Mouse (Mus musculus): ENCODE measurements around the gene Themis3. TPM values are rescaled to one million over a fixed set of nuclear protein-coding genes. Genes with fewer than 3 reads are reported as not detected.

Themis3 gene
- polyA plus RNA-seq (2016; fragmentation: Nextera tagmentation; extraction: Ambion mirVana) = not detected in 2 replicates

- DNase-seq (ENCODE audit: low spot score) = no peak
- Histone ChIP-seq H3K4me3 (no peak within 1 kb of the TSS), H3K27me3 (ENCODE audit: insufficient read depth, poor library complexity, severe bottlenecking) (no peaks in the 10 kb centered on the region), H3K27ac (no peak within 1 kb of the TSS), H3K36me3 (no peaks in the 10 kb centered on the region), H3K4me1 (no peaks in the 10 kb centered on the region), H3K9me3 (no peaks in the 10 kb centered on the region)
- WGBS = 73% methylated on average over 5 of the region's 5 CpGs
Measured at GRCm38 (mm10) chr17:66594435-66594834, at the start of gene Themis3. Gene Themis3, minus strand, starts transcription at chr17:66594621.

- H3K36me3 ChIP-seq = no peaks in the 10 kb centered on the region
- no peaks in the 10 kb centered on the region for H3K4me1 ChIP-seq
- H3K27ac ChIP-seq = no peak overlapping the region
- no peak overlapping the region for H3K4me3 ChIP-seq
- no peak for DNase-seq (ENCODE audit: low spot score)
- 79% methylated on average over 7 of the region's 7 CpGs for WGBS
- H3K27me3 ChIP-seq (ENCODE audit: insufficient read depth, poor library complexity, severe bottlenecking) = no peaks in the 10 kb centered on the region
- H3K9me3 ChIP-seq = no peaks in the 10 kb centered on the region
Measured at GRCm38 (mm10) chr17:66637951-66638722, 43.7 kb upstream of the Themis3 start.

GRCm38 (mm10) chr17:66619996-66620656 lies 25.7 kb upstream of the Themis3 start:
- Histone ChIP-seq H3K36me3 (no peaks in the 10 kb centered on the region), H3K4me3 (no peak overlapping the region), H3K9me3 (no peaks in the 10 kb centered on the region), H3K4me1 (no peaks in the 10 kb centered on the region), H3K27ac (no peak overlapping the region), H3K27me3 (ENCODE audit: insufficient read depth, poor library complexity, severe bottlenecking) (no peaks in the 10 kb centered on the region)
- 80% methylated on average over 13 of the region's 13 CpGs for WGBS
- DNase-seq (ENCODE audit: low spot score) = no peak

- no peaks in the 10 kb centered on the region for H3K27me3 ChIP-seq (ENCODE audit: insufficient read depth, poor library complexity, severe bottlenecking)
- H3K9me3 ChIP-seq = no peaks in the 10 kb centered on the region
- DNase-seq (ENCODE audit: low spot score) = no peak
- H3K27ac ChIP-seq = no peak overlapping the region
- no peak overlapping the region for H3K4me3 ChIP-seq
- WGBS = 86% methylated on average over 3 of the region's 3 CpGs
- no peaks in the 10 kb centered on the region for H3K4me1 ChIP-seq
- H3K36me3 ChIP-seq = no peaks in the 10 kb centered on the region
Measured at GRCm38 (mm10) chr17:66619255-66619826, 24.9 kb upstream of the Themis3 start.

GRCm38 (mm10) chr17:66610032-66610431 lies 15.6 kb upstream of the Themis3 start:
- H3K4me1 ChIP-seq = no peaks in the 10 kb centered on the region
- DNase-seq (ENCODE audit: low spot score) = peak; percentile 9
- no peaks in the 10 kb centered on the region for H3K9me3 ChIP-seq
- no peaks in the 10 kb centered on the region for H3K27me3 ChIP-seq (ENCODE audit: insufficient read depth, poor library complexity, severe bottlenecking)
- no peaks in the 10 kb centered on the region for H3K36me3 ChIP-seq
- H3K4me3 ChIP-seq = no peak overlapping the region
- H3K27ac ChIP-seq = no peak overlapping the region

GRCm38 (mm10) chr17:66604931-66605330 lies 10.5 kb upstream of the Themis3 start:
- no peak overlapping the region for H3K27ac ChIP-seq
- DNase-seq (ENCODE audit: low spot score) = peak; percentile 52

GRCm38 (mm10) chr17:66601171-66601570 lies 6.8 kb upstream of the Themis3 start:
- WGBS = 83% methylated on average over 2 of the region's 2 CpGs

More at GRCm38 (mm10) chr17:66604931-66605330, 10.5 kb upstream of the Themis3 start:
- no peak overlapping the region for H3K4me3 ChIP-seq
- no peaks in the 10 kb centered on the region for H3K4me1 ChIP-seq
- WGBS = 72% methylated on average over 5 of the region's 5 CpGs
- H3K36me3 ChIP-seq = no peaks in the 10 kb centered on the region
- no peaks in the 10 kb centered on the region for H3K27me3 ChIP-seq (ENCODE audit: insufficient read depth, poor library complexity, severe bottlenecking)
- no peaks in the 10 kb centered on the region for H3K9me3 ChIP-seq

GRCm38 (mm10) chr17:66595867-66596266 lies 1.4 kb upstream of the Themis3 start:
- H3K27ac ChIP-seq = no peak overlapping the region
- H3K4me1 ChIP-seq = no peaks in the 10 kb centered on the region
- H3K4me3 ChIP-seq = no peak overlapping the region
- H3K36me3 ChIP-seq = no peaks in the 10 kb centered on the region
- H3K27me3 ChIP-seq (ENCODE audit: insufficient read depth, poor library complexity, severe bottlenecking) = no peaks in the 10 kb centered on the region
- H3K9me3 ChIP-seq = no peaks in the 10 kb centered on the region
- no peak for DNase-seq (ENCODE audit: low spot score)
- WGBS = 73% methylated on average over 3 of the region's 3 CpGs

More at GRCm38 (mm10) chr17:66601171-66601570, 6.8 kb upstream of the Themis3 start:
- DNase-seq (ENCODE audit: low spot score) = no peak
- Histone ChIP-seq H3K27ac (no peak overlapping the region), H3K36me3 (no peaks in the 10 kb centered on the region), H3K4me1 (no peaks in the 10 kb centered on the region), H3K4me3 (no peak overlapping the region), H3K9me3 (no peaks in the 10 kb centered on the region), H3K27me3 (ENCODE audit: insufficient read depth, poor library complexity, severe bottlenecking) (no peaks in the 10 kb centered on the region)

- DNase-seq (ENCODE audit: low spot score) = no peak
- no peak overlapping the region for H3K4me3 ChIP-seq
- no peaks in the 10 kb centered on the region for H3K9me3 ChIP-seq
- no peaks in the 10 kb centered on the region for H3K4me1 ChIP-seq
- H3K27me3 ChIP-seq (ENCODE audit: insufficient read depth, poor library complexity, severe bottlenecking) = no peaks in the 10 kb centered on the region
- no peak overlapping the region for H3K27ac ChIP-seq
- H3K36me3 ChIP-seq = no peaks in the 10 kb centered on the region
Measured at GRCm38 (mm10) chr17:66595256-66595655, 835 bp upstream of the Themis3 start.

GRCm38 (mm10) chr17:66590353-66591075 lies 3.9 kb downstream of the Themis3 start:
- Histone ChIP-seq H3K4me3 (no peak overlapping the region), H3K4me1 (no peaks in the 10 kb centered on the region), H3K27me3 (ENCODE audit: insufficient read depth, poor library complexity, severe bottlenecking) (0 out of 2 replicates have a peak, but pooled peaks cover 4% of the 10 kb centered on the region), H3K9me3 (no peaks in the 10 kb centered on the region), H3K36me3 (no peaks in the 10 kb centered on the region), H3K27ac (no peak overlapping the region)
- DNase-seq (ENCODE audit: low spot score) = no peak
- WGBS = 65% methylated on average over 9 of the region's 9 CpGs

- Histone ChIP-seq H3K27me3 (ENCODE audit: insufficient read depth, poor library complexity, severe bottlenecking) (0 out of 2 replicates have a peak, but pooled peaks cover 4% of the 10 kb centered on the region), H3K27ac (no peak overlapping the region), H3K36me3 (no peaks in the 10 kb centered on the region), H3K4me1 (no peaks in the 10 kb centered on the region), H3K9me3 (no peaks in the 10 kb centered on the region), H3K4me3 (no peak overlapping the region)
- DNase-seq (ENCODE audit: low spot score) = no peak
- WGBS = 70% methylated on average over 8 of the region's 8 CpGs
Measured at GRCm38 (mm10) chr17:66589864-66590263, 4.6 kb downstream of the Themis3 start.

GRCm38 (mm10) chr17:66586741-66587140 lies 7.7 kb downstream of the Themis3 start:
- Histone ChIP-seq H3K27me3 (ENCODE audit: insufficient read depth, poor library complexity, severe bottlenecking) (0 out of 2 replicates have a peak, but pooled peaks cover 4% of the 10 kb centered on the region), H3K9me3 (no peaks in the 10 kb centered on the region; the same call in 1 of the 2 replicates), H3K4me1 (no peaks in the 10 kb centered on the region), H3K4me3 (no peak overlapping the region), H3K27ac (no peak overlapping the region), H3K36me3 (no peaks in the 10 kb centered on the region)
- no peak for DNase-seq (ENCODE audit: low spot score)
- 85% methylated on average over 10 of the region's 10 CpGs for WGBS

Data from heart, embryonic 10.5 days (tissue).